Mouse (Mus musculus) lung, adult 2 months (tissue): ENCODE results near the gene Iffo1.

Experiments used
- CTCF ChIP-seq: fragments of 200-500 bp; IDR thresholded peaks from 2 replicates; pipeline ENCODE4 v1.5.1; 2011; ENCODE audit warnings: mild to moderate bottlenecking, low read length, control low read depth; ENCODE audit not compliant: insufficient read depth
- POLR2A ChIP-seq: fragments of 200-500 bp; IDR thresholded peaks from 2 replicates; pipeline ENCODE4 v1.6.1; 2011; ENCODE audit warnings: low read depth, mild to moderate bottlenecking, control low read depth, low read length, borderline replicate concordance; ENCODE audit errors: extremely low read depth

- TF ChIP-seq POLR2A (no peak), CTCF (no peak)
These were observed 52.1 kb downstream of the Iffo1 start for GRCm38 (mm10) chr6:125197166-125197565.
